Mouse (Mus musculus): ENCODE data around the gene Samd4b.

Gene Samd4b

DNA sequence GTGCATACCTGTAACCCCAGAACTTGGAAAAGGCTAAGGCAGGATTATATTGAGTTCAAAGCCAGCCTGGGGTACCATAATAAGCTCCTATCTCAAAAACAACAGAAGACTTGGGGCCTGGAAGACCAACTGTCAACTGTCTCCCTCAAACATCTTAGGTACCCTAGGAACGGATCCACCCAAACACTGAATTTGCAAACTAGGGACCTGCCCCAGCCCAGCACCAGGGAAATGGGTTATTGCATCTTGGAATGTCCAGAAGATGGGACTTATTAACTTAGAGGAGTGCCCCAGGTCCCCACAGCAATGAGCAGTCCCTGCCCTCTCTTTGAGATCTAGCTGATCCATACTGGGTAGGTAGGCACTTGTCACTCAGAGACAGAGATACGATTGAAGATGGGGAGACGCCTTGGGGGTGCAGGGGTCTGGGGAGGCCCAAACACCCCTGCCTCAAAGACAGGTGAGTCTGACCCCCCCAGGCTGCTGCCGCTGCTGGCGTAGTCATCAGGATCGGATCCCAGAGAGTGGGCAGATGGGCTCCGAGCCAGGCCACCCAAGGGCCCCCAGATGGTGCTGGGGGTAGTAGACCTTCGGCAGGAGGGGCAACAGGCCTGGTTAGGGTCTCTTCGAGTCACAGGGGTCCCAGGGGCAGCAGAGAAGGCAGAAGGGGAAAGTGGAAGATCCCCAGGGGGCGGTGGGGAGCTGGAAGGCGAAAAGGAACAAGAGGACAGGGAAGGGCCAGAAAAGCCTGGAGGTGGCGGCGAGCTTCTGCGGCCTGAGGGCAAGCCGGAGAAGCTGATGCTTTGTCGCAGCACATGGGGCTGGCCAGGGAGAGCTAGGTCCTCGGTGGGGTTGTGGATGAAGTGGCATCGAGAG, 220.5 kb downstream of the Samd4b start:
- peak; percentile 53 for DNase-seq (ENCODE audit: low read depth)

DNA sequence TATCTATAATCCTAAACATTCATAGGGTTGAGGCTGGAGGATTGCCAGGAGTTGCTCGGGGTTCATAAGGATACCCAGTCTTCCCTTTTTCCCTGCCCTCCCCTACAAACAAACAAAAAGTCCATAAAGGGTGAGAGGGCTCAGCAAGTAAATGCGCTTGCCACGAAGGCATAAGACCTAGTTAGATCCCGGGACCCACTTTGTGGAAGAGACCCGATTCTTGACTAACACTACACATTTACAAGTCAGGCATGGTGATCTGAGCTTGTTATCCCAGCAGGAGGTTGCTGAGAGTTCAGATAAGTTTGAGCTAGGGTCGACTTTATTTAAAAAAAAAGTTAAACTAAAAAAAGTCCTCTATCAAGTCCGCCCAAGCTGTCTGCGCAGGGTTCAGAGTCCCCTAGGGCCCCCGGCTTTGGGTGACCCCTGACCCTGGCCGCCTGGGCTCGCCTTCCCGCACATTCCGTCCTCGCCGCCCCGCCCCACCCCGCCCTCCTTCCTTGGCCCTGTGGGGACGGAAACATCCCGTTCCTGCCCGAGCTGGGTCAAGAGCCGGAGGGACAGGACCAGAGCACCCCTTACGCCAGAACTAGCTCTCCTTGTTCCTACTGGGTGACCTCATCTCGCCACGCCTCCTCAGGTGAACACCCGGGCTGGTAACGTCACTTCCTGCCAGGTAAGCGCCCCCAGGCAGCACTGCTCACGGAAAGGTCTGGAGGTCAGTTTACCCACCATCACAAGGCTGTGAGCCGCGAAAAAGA, 221.8 kb downstream of the Samd4b start:
- DNase-seq (ENCODE audit: low read depth), result peak; percentile 81

- DNase-seq (ENCODE audit: low read depth), result peak; percentile 98
Observed at GRCm38 (mm10) chr7:28375176-28375921, 222.6 kb downstream of the Samd4b start.

DNA sequence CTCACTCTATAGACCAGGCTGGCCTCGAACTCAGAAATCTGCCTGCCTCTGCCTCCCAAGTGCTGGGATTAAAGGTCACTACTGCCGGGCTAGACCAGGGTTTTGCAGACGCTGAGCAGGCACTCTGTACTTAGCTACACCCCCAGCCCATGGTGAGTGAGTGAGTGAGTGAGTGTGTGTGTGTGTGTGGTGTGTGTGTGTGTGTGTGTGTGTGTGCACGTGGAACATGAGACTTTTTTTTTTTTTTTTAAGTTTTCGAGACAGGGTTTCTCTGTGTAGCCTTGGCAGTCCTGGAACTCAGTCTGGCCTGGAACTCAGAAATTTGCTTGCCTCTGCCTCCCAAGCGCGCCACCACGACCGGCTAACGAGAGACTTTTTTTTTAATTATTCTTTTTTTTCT, 223.3 kb downstream of the Samd4b start:
- no peak for DNase-seq (ENCODE audit: low read depth)

GRCm38 (mm10) chr7:28373891-28374495, 224.0 kb downstream of the Samd4b start:
- no peak for DNase-seq (ENCODE audit: low read depth)

- DNase-seq (ENCODE audit: low read depth), result peak; percentile 97
Observed at GRCm38 (mm10) chr7:28373131-28373581, 224.8 kb downstream of the Samd4b start.

- DNase-seq (ENCODE audit: low read depth), result peak; percentile 100
Observed at GRCm38 (mm10) chr7:28372251-28373108, 225.5 kb downstream of the Samd4b start, which contains the start of gene Plekhg2. TSS of gene Plekhg2 (minus strand) at chr7:28372599.

DNA sequence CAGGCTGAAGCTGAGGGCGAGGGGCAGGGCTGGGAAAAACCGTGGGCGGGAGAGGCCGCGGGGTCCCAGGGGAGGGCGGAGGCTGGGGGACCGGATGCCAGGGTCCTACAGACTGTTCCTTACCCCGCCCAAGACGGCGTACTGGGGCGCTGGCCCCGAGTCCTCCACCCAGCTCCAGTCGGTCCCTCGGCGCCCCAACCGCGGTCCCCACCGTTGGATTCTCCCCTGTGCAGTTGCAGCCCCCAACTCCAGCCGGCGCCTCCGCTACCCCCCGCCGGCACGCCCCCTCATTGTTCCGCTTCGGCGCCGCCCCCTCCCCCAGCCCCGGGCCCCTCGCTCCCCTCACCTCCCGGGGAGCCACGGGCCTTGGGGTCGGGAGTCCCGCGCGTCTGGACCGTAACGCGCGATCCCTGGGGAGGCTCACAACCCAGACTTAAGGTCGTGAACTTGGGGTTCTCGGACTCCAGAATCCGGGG, 226.4 kb downstream of the Samd4b start:
- peak; percentile 68 for DNase-seq (ENCODE audit: low read depth)

DNA sequence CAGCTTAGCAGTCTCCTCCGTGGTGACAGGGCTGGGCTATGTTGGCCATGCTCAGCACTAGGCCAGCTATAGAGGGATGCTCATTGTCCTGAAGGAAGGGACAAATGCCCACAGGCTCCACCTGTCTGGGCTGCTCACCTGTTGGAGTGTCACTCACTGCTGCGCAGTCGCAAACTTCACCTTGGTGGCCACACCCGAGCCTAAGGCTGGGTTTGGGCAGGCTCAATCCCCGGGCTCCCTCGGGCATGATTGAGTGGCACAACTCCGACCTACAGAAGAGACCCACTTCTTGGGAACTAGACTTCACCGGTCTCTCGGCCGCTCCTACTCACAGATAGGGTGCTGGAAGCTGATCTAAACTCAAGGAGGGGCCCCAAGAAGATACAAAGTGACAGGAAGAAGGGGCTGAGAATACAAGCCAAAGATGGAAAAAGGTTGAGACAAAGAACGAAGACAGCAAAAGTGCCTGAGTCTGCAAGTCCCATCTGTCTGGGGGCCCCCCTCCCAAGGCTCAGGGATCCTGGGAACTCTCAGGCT, 226.9 kb downstream of the Samd4b start:
- no peak for DNase-seq (ENCODE audit: low read depth)

DNA sequence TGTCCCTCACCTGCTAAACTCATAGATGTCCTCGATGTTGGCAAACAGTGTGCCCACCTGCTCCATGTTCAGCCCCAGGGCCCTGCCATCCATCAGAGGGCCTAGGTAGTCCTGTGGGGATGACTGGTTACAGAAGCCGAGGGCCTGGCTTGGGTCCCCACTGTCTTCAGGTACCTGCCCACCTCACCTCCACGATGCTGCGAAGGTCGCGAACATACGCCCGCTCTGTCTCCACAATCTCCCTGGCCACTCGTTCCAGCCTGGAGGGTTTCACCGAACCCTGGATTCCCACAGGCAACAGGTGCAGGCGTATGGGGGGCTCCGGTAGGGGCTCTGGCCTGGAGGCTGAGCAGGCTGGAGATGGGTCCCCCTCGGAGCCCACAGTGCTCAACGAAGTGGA, 227.9 kb downstream of the Samd4b start:
- no peak for DNase-seq (ENCODE audit: low read depth)

DNA sequence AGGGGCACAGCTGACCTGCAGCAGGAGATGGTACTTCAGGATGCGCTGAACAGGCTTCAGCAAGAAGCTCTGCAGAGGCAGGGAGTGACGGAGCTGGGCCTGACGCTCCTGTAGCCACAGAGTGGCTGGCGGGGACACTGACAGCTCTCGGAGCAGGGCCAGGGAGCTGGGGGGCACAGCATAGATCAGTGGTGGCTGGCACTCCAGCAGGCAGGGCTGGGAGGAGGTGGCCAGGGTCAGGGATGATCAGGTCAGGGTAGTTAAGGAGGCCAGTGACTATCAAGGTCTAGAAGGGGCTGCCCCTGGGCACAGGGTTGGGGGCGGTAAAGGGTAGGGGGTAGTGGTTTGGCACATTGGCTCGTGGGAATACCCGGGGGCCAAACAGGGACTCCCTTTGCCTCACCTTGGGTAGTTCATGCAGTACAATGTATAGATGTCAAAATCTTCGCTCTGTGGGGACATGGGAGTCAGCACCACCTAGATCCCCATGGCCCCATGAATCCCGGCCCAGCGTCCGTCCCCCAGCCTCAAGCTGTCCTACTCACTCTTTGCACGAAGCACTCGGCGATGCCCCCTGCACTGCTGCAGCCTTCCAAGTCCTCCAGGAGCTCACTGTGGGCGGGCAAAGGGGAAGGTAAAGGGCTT, 229.5 kb downstream of the Samd4b start:
- DNase-seq (ENCODE audit: low read depth), result no peak

DNA sequence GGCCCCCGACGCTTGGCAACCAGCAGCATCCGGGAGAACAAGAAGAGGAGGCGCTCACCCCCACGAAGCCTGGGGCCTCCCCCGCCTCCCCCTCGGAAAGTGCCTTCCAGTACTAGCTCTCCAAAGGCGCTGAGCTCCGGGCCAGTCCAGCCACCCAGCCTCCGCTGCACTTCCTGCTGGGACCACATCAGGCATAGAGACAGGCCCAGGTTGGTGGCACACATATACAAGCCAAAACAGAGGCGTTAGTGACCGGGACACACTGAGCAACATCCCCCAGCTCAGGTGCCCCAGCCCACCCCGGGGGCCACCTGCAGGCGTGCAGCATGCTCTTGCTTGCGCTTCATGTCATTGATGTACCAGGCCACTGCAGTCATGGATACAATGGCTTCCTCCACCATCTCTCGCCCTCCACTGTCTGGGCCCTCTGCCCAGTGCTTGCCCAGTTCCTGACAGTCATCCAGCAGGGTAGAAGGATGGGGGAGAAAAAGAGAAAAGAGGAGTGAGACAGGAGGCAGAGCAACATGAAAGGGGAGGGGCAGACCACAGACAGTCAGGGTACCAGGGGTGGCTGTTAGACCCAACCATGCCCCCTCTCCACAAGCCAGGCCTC, 230.2 kb downstream of the Samd4b start:
- DNase-seq (ENCODE audit: low read depth), result no peak

GRCm38 (mm10) chr7:28362441-28363060, 235.4 kb downstream of the Samd4b start:
- no peak for DNase-seq (ENCODE audit: low read depth)

- DNase-seq (ENCODE audit: low read depth), result no peak
Observed at GRCm38 (mm10) chr7:28361647-28362341, 236.2 kb downstream of the Samd4b start.

GRCm38 (mm10) chr7:28360291-28360690, 237.7 kb downstream of the Samd4b start:
- no peak for DNase-seq (ENCODE audit: low read depth)

- no peak for DNase-seq (ENCODE audit: low read depth)
Observed at GRCm38 (mm10) chr7:28359854-28360253, 238.1 kb downstream of the Samd4b start.

DNA sequence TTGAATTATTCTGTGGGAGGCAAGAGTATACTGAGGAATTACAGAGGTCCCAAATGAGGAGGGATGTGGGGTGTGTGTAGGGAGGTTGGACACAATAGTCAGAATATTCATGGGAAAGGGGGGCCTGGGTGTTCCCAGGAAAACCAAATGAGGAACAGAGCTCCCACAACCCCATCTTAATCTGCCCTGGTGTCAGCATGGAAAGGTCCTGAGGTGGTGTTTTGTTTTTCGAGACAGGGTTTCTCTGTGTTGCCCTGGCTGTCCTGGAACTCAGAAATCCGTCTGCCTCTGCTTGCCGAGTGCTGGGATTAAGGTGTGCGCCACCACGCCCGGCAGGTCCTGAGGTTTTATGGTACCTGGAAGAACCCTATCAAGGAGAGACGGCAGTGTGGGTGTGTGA, 239.5 kb downstream of the Samd4b start:
- DNase-seq (ENCODE audit: low read depth), result no peak

DNA sequence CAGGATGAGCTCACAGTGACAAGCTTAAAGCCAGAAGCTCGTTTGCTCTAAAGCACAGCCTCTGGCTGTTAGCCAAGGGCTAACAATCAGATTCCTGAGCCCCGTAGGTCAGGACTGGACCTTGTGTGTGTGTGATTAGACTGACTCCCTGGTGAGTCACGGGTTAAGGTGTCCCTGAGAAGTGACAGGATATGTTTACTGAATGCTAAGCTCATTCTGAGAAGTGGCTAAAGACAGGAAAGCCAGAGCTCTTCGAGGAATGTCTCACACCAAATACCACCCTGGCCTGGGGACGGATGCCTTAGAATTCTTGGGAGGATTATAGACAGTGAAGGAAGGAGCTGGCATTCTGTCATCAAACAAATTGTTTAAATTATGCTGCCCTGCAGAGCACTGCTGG, 240.0 kb downstream of the Samd4b start:
- DNase-seq (ENCODE audit: low read depth), result peak; percentile 60
